Mouse (Mus musculus): ENCODE results near the gene Gcm2. TPM values are rescaled to one million over a fixed set of nuclear protein-coding genes. Genes with fewer than 3 reads are reported as not detected.

The Gcm2 gene
- polyA plus RNA-seq, 1 experiment from 2014 or later = not detected

DNA sequence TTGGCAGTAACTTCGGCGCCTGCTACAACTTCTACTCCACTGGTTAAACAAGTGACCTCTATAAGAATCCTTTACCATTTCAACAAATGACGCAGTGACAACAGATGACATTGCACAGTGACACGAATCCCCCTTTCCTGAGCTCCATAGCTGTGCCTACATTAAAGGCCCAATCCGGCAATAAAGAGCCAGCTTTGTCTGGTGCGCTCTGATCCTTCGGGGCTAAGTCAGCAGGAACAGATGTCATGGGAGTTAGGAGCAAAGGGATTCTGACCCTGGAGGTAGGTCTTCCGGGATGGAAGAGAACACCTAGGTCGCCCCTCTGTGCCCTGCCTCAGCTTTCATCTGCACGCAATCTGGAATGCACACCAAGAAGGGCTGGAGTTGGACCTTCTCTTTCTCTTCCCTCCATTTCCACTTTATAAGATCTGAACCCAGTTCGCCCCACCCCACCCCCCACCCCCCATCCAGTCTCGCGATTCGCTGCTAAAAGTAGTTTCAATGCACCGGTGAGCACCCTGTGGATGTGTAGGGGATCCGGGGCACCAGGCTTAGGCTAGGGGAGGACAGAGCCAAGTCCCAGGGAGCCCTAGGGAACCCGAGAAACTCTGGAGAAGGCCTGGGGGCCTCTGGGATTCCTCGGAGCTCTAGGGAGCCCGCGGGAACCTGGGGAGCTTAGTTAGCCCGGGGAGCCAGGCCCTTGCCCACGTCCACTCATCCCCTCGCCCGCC is 32.0 kb downstream of the Gcm2 start:
- no peak; the same call in 1 of the 2 replicates for ATAC-seq (ENCODE audit: insufficient read depth, low FRiP score, low read depth)
- Histone ChIP-seq H3K27me3 (replicated peaks) (peaks cover 3% of the 10 kb centered on the region; the same call in 1 of the 2 replicates), H3K27ac (no peak overlapping the region), H3K4me1 (0 out of 2 replicates have a peak, but pooled peaks cover 6% of the 10 kb centered on the region), H3K4me3 (replicated peaks) (peak overlapping the region; percentile 52), H3K4me2 (peak overlapping the region; percentile 97), H3K9ac (0 out of 2 replicates have a peak overlapping the region, but pooled peaks have one; percentile 16), H3K9me3 (no peaks in the 10 kb centered on the region), H3K36me3 (no peaks in the 10 kb centered on the region)
- 13% methylated on average over 23 of the region's 24 CpGs for WGBS

DNA sequence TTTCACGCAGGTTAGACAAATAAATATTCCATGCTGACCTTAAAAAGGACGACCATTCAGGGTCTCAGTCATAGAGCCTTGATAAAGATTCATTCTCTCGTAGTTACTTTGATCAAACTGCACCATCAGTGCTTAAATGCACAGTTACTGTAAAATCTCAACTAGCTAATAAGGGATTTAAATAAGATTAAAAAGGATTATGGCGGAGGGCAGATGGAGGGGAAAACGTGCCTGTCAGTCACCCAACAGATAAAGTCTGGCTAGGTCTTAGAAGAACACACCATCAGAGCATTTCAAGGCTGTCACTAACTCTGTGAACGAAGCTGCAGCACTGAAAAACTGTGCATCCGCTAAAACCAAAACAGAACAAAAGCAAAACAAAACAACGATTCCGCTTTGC is 32.9 kb downstream of the Gcm2 start:
- Histone ChIP-seq H3K9me3 (no peaks in the 10 kb centered on the region), H3K4me1 (0 out of 2 replicates have a peak, but pooled peaks cover 6% of the 10 kb centered on the region), H3K4me2 (no peak overlapping the region), H3K9ac (no peak overlapping the region), H3K36me3 (no peaks in the 10 kb centered on the region), H3K27ac (no peak overlapping the region), H3K4me3 (replicated peaks) (no peak overlapping the region), H3K27me3 (replicated peaks) (peaks cover 3% of the 10 kb centered on the region; the same call in 1 of the 2 replicates)
- 64% methylated on average over 9 of the region's 9 CpGs for WGBS
- no peak for ATAC-seq (ENCODE audit: insufficient read depth, low FRiP score, low read depth)

GRCm38 (mm10) chr13:41073819-41074218 is 37.0 kb downstream of the Gcm2 start:
- no peak overlapping the region for H3K27ac ChIP-seq
- no peak for ATAC-seq (ENCODE audit: insufficient read depth, low FRiP score, low read depth)
- no peaks in the 10 kb centered on the region for H3K36me3 ChIP-seq
- no peak overlapping the region for H3K4me3 ChIP-seq (replicated peaks)
- no peaks in the 10 kb centered on the region for H3K4me1 ChIP-seq
- H3K4me2 ChIP-seq = no peak overlapping the region
- WGBS = 77% methylated on average over 5 of the region's 5 CpGs
- no peak overlapping the region for H3K9ac ChIP-seq
- peaks cover 2% of the 10 kb centered on the region; the same call in 1 of the 2 replicates for H3K27me3 ChIP-seq (replicated peaks)
- H3K9me3 ChIP-seq = no peaks in the 10 kb centered on the region

DNA sequence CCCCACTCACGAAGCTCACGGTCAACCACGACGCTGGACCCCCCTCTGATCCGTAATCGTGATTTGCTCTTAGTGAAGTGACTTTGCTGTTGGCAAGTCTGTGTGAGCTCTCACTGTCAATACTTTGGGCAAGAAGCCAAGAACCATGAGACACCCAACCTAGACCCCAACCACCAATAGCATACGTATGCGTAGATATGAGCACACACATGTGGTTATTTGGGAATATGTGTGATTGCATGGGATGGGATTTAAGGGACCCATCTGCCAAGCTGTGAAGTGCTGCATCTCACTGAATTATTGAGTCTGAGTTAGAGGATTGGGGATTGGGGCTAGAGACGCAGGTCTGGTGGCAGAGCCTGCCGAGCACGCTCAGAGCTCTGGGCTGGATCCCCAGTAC is 39.2 kb downstream of the Gcm2 start:
- Histone ChIP-seq H3K9me3 (no peaks in the 10 kb centered on the region), H3K4me1 (no peaks in the 10 kb centered on the region), H3K4me3 (replicated peaks) (no peak overlapping the region), H3K27me3 (replicated peaks) (no peaks in the 10 kb centered on the region), H3K27ac (no peak overlapping the region), H3K9ac (no peak overlapping the region), H3K36me3 (no peaks in the 10 kb centered on the region), H3K4me2 (no peak overlapping the region)
- no peak for ATAC-seq (ENCODE audit: insufficient read depth, low FRiP score, low read depth)
- WGBS = 92% methylated on average over 11 of the region's 11 CpGs

DNA sequence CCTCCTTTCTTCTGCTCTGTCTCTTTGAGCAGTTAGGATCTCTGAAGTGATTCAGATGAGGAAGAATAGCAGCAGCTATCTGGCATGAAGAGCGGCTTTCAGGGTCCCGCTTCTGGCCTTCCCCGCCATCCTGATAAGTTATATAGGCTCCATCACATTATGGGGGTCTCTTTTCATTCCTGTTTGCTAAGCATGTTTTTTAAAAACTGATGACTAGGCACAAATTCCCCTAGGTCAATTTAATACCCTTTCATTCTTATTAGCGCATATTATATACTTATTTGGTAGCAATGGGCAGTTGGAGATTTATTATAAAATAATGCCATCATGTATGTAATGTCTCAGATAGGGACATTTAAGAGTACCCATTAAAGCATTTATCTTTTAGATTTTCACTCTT is 43.2 kb downstream of the Gcm2 start:
- Histone ChIP-seq H3K4me3 (replicated peaks) (no peak overlapping the region), H3K4me2 (no peak overlapping the region), H3K36me3 (no peaks in the 10 kb centered on the region), H3K27ac (no peak overlapping the region), H3K9me3 (no peaks in the 10 kb centered on the region), H3K4me1 (no peaks in the 10 kb centered on the region), H3K9ac (no peak overlapping the region), H3K27me3 (replicated peaks) (no peaks in the 10 kb centered on the region)
- no peak for ATAC-seq (ENCODE audit: insufficient read depth, low FRiP score, low read depth)
- WGBS = 96% methylated on average over 4 of the region's 4 CpGs

DNA sequence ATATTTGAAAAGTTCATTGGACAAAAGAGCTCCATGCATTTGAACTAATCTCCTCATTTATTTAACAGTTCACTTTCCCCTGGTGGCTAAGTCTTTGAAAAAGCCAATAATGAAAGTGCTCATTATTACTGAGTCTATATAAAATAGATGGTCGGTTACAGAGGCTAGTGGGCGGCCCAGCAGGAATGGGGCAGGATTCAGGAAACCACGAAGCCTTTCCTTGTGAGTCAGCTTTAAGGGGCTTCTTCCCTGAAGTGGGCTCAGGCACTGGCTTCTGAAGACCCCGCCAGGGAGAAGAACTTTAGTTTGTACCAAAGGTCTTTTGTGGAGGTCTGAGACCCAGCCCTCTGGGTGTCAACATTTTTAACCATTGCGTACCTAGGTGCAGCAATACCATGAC is 58.9 kb downstream of the Gcm2 start:
- WGBS = 72% methylated on average over 5 of the region's 5 CpGs
- no peaks in the 10 kb centered on the region for H3K27me3 ChIP-seq (replicated peaks)
- no peaks in the 10 kb centered on the region for H3K36me3 ChIP-seq
- no peak overlapping the region for H3K4me2 ChIP-seq
- H3K9me3 ChIP-seq = no peaks in the 10 kb centered on the region
- H3K4me1 ChIP-seq = no peaks in the 10 kb centered on the region
- ATAC-seq (ENCODE audit: insufficient read depth, low FRiP score, low read depth) = no peak
- no peak overlapping the region for H3K9ac ChIP-seq
- H3K27ac ChIP-seq = no peak overlapping the region
- no peak overlapping the region for H3K4me3 ChIP-seq (replicated peaks)

Other genes with a start within 250 kb of the Gcm2 start
- 69.0 and 73.9 TPM in 2 replicates for gene Pak1ip1, start 110.0 kb downstream of the Gcm2 start, polyA plus RNA-seq (2015; fragmentation: Nextera tagmentation; extraction: Ambion mirVana)
- gene Tmem14c, start 94.7 kb downstream of the Gcm2 start, polyA plus RNA-seq (2015; fragmentation: Nextera tagmentation; extraction: Ambion mirVana) = 262 and 275 TPM in 2 replicates
- gene Mak, start 31.3 kb downstream of the Gcm2 start, polyA plus RNA-seq (2015; fragmentation: Nextera tagmentation; extraction: Ambion mirVana) = 0.37 and 0.41 TPM in 2 replicates
- gene Sycp2l, start 3.3 kb upstream of the Gcm2 start, polyA plus RNA-seq (2015; fragmentation: Nextera tagmentation; extraction: Ambion mirVana) = 0.15 and 0.23 TPM in 2 replicates
- 8.0 and 8.5 TPM in 2 replicates for gene Elovl2, start 109.4 kb upstream of the Gcm2 start, polyA plus RNA-seq (2015; fragmentation: Nextera tagmentation; extraction: Ambion mirVana)
- 14.9 and 16.6 TPM in 2 replicates for gene Smim13, start 138.8 kb upstream of the Gcm2 start, polyA plus RNA-seq (2015; fragmentation: Nextera tagmentation; extraction: Ambion mirVana)
- not detected in 2 replicates for gene Gm17364, start 162.9 kb upstream of the Gcm2 start, polyA plus RNA-seq (2015; fragmentation: Nextera tagmentation; extraction: Ambion mirVana)

Data from stomach, embryonic 15.5 days (tissue).